Mouse (Mus musculus) mouse embryonic stem cell (cell line): ENCODE results near the gene Lmo7.

Experiments used
- in situ Hi-C, 2 experiments: fragments of 300-500 bp; cut with MboI; formaldehyde crosslinking; loops; 1 replicate in 1 of 2; 3 replicates in 1 of 2; pipeline ENCODE4 v1.14.3; 2019 to 2020; ENCODE audit warnings: low sequenced_read_pairs in 2 of 2, low pct_unique_long_range_greater_than_20kb in 1 of 2, mixed read lengths in 1 of 2; ENCODE audit not compliant: unreplicated experiment in 1 of 2

The Lmo7 gene

GRCm38 (mm10) chr14:101776296-101777128 lies 46.8 kb downstream of the Lmo7 start:
- in situ Hi-C loops: no loop called here

- in situ Hi-C loops: no loop called here
Observed at GRCm38 (mm10) chr14:101777129-101777493, 47.4 kb downstream of the Lmo7 start.

GRCm38 (mm10) chr14:101778426-101778825 lies 48.7 kb downstream of the Lmo7 start:
- in situ Hi-C loops: no loop called here

GRCm38 (mm10) chr14:101780016-101780415 lies 50.3 kb downstream of the Lmo7 start:
- in situ Hi-C loops: no loop called here

- in situ Hi-C loops: no loop called here
Observed at GRCm38 (mm10) chr14:101781219-101781618, 51.5 kb downstream of the Lmo7 start.

- in situ Hi-C loops: no loop called here
Observed at GRCm38 (mm10) chr14:101781943-101782510, 52.3 kb downstream of the Lmo7 start.

- in situ Hi-C loops: no loop called here
Observed at GRCm38 (mm10) chr14:101784315-101784945, 54.7 kb downstream of the Lmo7 start.

- in situ Hi-C loops: no loop called here
Observed at GRCm38 (mm10) chr14:101787903-101788302, 58.1 kb downstream of the Lmo7 start.

- in situ Hi-C loops: no loop called here
Observed at GRCm38 (mm10) chr14:101788475-101788874, 58.7 kb downstream of the Lmo7 start.

GRCm38 (mm10) chr14:101794553-101795177 lies 64.9 kb downstream of the Lmo7 start:
- in situ Hi-C loops: no loop called here

GRCm38 (mm10) chr14:101797930-101798500 lies 68.3 kb downstream of the Lmo7 start:
- in situ Hi-C loops: no loop called here

GRCm38 (mm10) chr14:101798766-101799165 lies 69.0 kb downstream of the Lmo7 start:
- in situ Hi-C loops: no loop called here

- in situ Hi-C loops: no loop called here
Observed at GRCm38 (mm10) chr14:101801674-101802073, 71.9 kb downstream of the Lmo7 start.

- in situ Hi-C loops: no loop called here
Observed at GRCm38 (mm10) chr14:101804119-101804518, 74.4 kb downstream of the Lmo7 start.

GRCm38 (mm10) chr14:101804562-101805327 lies 75.0 kb downstream of the Lmo7 start:
- in situ Hi-C loops: no loop called here

- in situ Hi-C loops: no loop called here
Observed at GRCm38 (mm10) chr14:101805328-101805697, 75.6 kb downstream of the Lmo7 start.

- in situ Hi-C loops: no loop called here
Observed at GRCm38 (mm10) chr14:101806058-101806457, 76.3 kb downstream of the Lmo7 start.

- in situ Hi-C loops: no loop called here
Observed at GRCm38 (mm10) chr14:101806607-101807006, 76.8 kb downstream of the Lmo7 start.
